Mouse (Mus musculus) E14TG2a.4 (cell line): Measurements from ENCODE around the gene Rap1gap2.

ENCODE experiments used
- CTCF ChIP-seq: conservative IDR thresholded peaks from 2 replicates; pipeline ENCODE4 v1.5.1; 2014; ENCODE audit warnings: low read length
- NANOG ChIP-seq: IDR thresholded peaks from 2 replicates; pipeline ENCODE4 v1.6.1; 2014; ENCODE audit warnings: borderline replicate concordance, low read length, mixed read lengths

- no peak for TF ChIP-seq CTCF
- TF ChIP-seq NANOG: no peak
Measured at GRCm38 (mm10) chr11:74506275-74506674, 104.4 kb downstream of the Rap1gap2 start.
